Mouse (Mus musculus) hindbrain, postnatal 0 days (tissue): ENCODE results near the gene Zfp341. TPM values are rescaled to one million over a fixed set of nuclear protein-coding genes. Genes with fewer than 3 reads are reported as not detected.

Experiments
- ATAC-seq: fragments of 200-750 bp; cut with Nextera tagmentation; 2 replicates; pipeline ENCODE4 v1.8.0; 2017; ENCODE audit warnings: mild to moderate bottlenecking, moderate TSS enrichment, moderate library complexity
- DNase-seq: peaks from one replicate; pipeline ENCODE4 v3.0.0-alpha.2; 2015; ENCODE audit warnings: low spot score
- H3K27ac ChIP-seq: fragments of 300-500 bp; sonication (generic); 2 replicates; pipeline ENCODE4 v1.5.1; 2014; ENCODE audit warnings: mild to moderate bottlenecking
- H3K27me3 ChIP-seq: fragments of 300-500 bp; sonication (generic); 2 replicates; pipeline ENCODE4 v1.6.1; 2014; ENCODE audit warnings: low read length, mixed read lengths; ENCODE audit not compliant: insufficient read depth
- H3K36me3 ChIP-seq: fragments of 300-500 bp; sonication (generic); 2 replicates; pipeline ENCODE4 v1.6.1; 2014; ENCODE audit warnings: low read length, mixed read lengths; ENCODE audit not compliant: insufficient read depth
- H3K4me1 ChIP-seq: fragments of 300-500 bp; sonication (generic); 2 replicates; pipeline ENCODE4 v1.6.1; 2014; ENCODE audit warnings: antibody characterized with exemption, low read length, mixed read lengths; ENCODE audit not compliant: insufficient read depth
- H3K4me2 ChIP-seq: fragments of 300-500 bp; sonication (generic); 2 replicates; pipeline ENCODE4 v1.6.1; 2014; ENCODE audit warnings: low read depth, mild to moderate bottlenecking, low read length, moderate library complexity, mixed read lengths
- H3K4me3 ChIP-seq: fragments of 300-500 bp; sonication (generic); 2 replicates; pipeline ENCODE4 v1.5.1; 2014; ENCODE audit warnings: low read length
- H3K9ac ChIP-seq: fragments of 300-500 bp; sonication (generic); replicated peaks from 2 replicates; pipeline ENCODE4 v1.6.1; 2014; ENCODE audit warnings: mild to moderate bottlenecking, low read length, moderate library complexity, mixed read lengths
- H3K9me3 ChIP-seq: fragments of 300-500 bp; sonication (generic); 2 replicates; pipeline ENCODE4 v1.6.1; 2016; ENCODE audit warnings: low read length, mixed read lengths
- CTCF ChIP-seq: IDR thresholded peaks from 2 replicates; pipeline ENCODE4 v1.5.1; 2016; ENCODE audit warnings: antibody characterized with exemption, control low read depth, low read depth
- WGBS: fragments of 180-500 bp; shearing (Covaris S2); extraction: QIAGEN DNeasy Blood & Tissue Kit; methylation state at CpG from one replicate; pipeline ENCODE4 v1.1.7; 2014; 5-methylcytosine and 5-hydroxymethylcytosine counted together
- polyA plus RNA-seq: library from polyadenylated mRNA; unstranded; fragments of >200 nt; fragmentation: Nextera tagmentation; extraction: Ambion mirVana; gene quantifications from 2 replicates; pipeline ENCODE4 v1.2.1, GENCODE M21; 2015
- total RNA-seq: library from RNA; depleted of rRNA; stranded (reverse); fragments of >200 nt; gene quantifications from 2 replicates; pipeline ENCODE4 v1.2.3, GENCODE M21; 2014

Zfp341 gene
- total and polyA plus RNA-seq, 2 experiments from 2014 or later = 1.5 to 8.5 TPM

- H3K27me3 ChIP-seq = no peaks in the 10 kb centered on the region
- 68% methylated on average over 4 of the region's 4 CpGs for WGBS
Observed at GRCm38 (mm10) chr2:154670741-154671140, 57.6 kb downstream of the Zfp341 start.

GRCm38 (mm10) chr2:154674008-154674407 lies 60.9 kb downstream of the Zfp341 start:
- Histone ChIP-seq H3K4me1 (peaks cover 18% of the 10 kb centered on the region), H3K9me3 (no peaks in the 10 kb centered on the region), H3K27me3 (no peaks in the 10 kb centered on the region), H3K4me3 (no peak overlapping the region), H3K4me2 (no peak overlapping the region), H3K36me3 (no peaks in the 10 kb centered on the region), H3K27ac (peak overlapping the region; percentile 59), H3K9ac (no peak overlapping the region)
- TF ChIP-seq CTCF = no peak
- 54% methylated on average over 4 of the region's 4 CpGs for WGBS
- DNase-seq (peak; percentile 49), ATAC-seq (peak; percentile 54; the same call in 1 of the 2 replicates)

More at GRCm38 (mm10) chr2:154670741-154671140, 57.6 kb downstream of the Zfp341 start:
- no peak for TF ChIP-seq CTCF
- H3K27ac ChIP-seq = no peak overlapping the region
- H3K9me3 ChIP-seq = no peaks in the 10 kb centered on the region
- no peak overlapping the region for H3K9ac ChIP-seq
- H3K4me2 ChIP-seq = no peak overlapping the region
- H3K4me1 ChIP-seq = peaks cover 3% of the 10 kb centered on the region
- H3K36me3 ChIP-seq = no peaks in the 10 kb centered on the region
- no peak overlapping the region for H3K4me3 ChIP-seq
- DNase-seq (no peak), ATAC-seq (no peak)

GRCm38 (mm10) chr2:154676653-154677609 lies 63.8 kb downstream of the Zfp341 start:
- H3K9me3 ChIP-seq = no peaks in the 10 kb centered on the region
- peak overlapping the region; percentile 91 for H3K27ac ChIP-seq
- WGBS = 50% methylated on average over 19 of the region's 19 CpGs
- H3K9ac ChIP-seq = peak overlapping the region; percentile 38
- peaks cover 20% of the 10 kb centered on the region for H3K4me1 ChIP-seq
- H3K27me3 ChIP-seq = no peaks in the 10 kb centered on the region
- ATAC-seq = peak; percentile 84
- no peaks in the 10 kb centered on the region for H3K36me3 ChIP-seq
- no peak for TF ChIP-seq CTCF
- H3K4me2 ChIP-seq = peak overlapping the region; percentile 43
- peak overlapping the region; percentile 9; the same call in 1 of the 2 replicates for H3K4me3 ChIP-seq
- DNase-seq = peak; percentile 84

GRCm38 (mm10) chr2:154677651-154678139 lies 64.6 kb downstream of the Zfp341 start:
- Histone ChIP-seq H3K9me3 (no peaks in the 10 kb centered on the region), H3K9ac (peak overlapping the region; percentile 38), H3K27ac (peak overlapping the region; percentile 91), H3K27me3 (no peaks in the 10 kb centered on the region), H3K4me2 (peak overlapping the region; percentile 43), H3K4me1 (peaks cover 21% of the 10 kb centered on the region), H3K36me3 (no peaks in the 10 kb centered on the region), H3K4me3 (no peak overlapping the region)
- DNase-seq (peak; percentile 95), ATAC-seq (peak; percentile 79)
- no peak for TF ChIP-seq CTCF
- WGBS = 4% methylated on average over 10 of the region's 10 CpGs

GRCm38 (mm10) chr2:154678995-154679394 lies 65.9 kb downstream of the Zfp341 start:
- Histone ChIP-seq H3K27ac (no peak overlapping the region), H3K9me3 (no peaks in the 10 kb centered on the region), H3K27me3 (no peaks in the 10 kb centered on the region), H3K9ac (no peak overlapping the region), H3K4me1 (peaks cover 29% of the 10 kb centered on the region), H3K36me3 (no peaks in the 10 kb centered on the region), H3K4me3 (no peak overlapping the region), H3K4me2 (no peak overlapping the region)
- DNase-seq (no peak), ATAC-seq (no peak)
- TF ChIP-seq CTCF = no peak
- WGBS = 91% methylated on average over 3 of the region's 3 CpGs

GRCm38 (mm10) chr2:154680337-154680736 lies 67.2 kb downstream of the Zfp341 start:
- no peaks in the 10 kb centered on the region for H3K27me3 ChIP-seq
- 85% methylated on average over 2 of the region's 2 CpGs for WGBS
- no peak overlapping the region for H3K4me2 ChIP-seq
- peaks cover 27% of the 10 kb centered on the region for H3K4me1 ChIP-seq
- H3K4me3 ChIP-seq = no peak overlapping the region
- DNase-seq (no peak), ATAC-seq (no peak)
- no peaks in the 10 kb centered on the region for H3K36me3 ChIP-seq
- no peak for TF ChIP-seq CTCF
- H3K9ac ChIP-seq = no peak overlapping the region
- H3K27ac ChIP-seq = no peak overlapping the region
- no peaks in the 10 kb centered on the region for H3K9me3 ChIP-seq
